Mouse (Mus musculus): Measurements from ENCODE around the gene Sh3bgrl2.
A peak's percentile ranks its signal among the peaks of the same experiment; 100 is the strongest.

Sh3bgrl2 gene

GRCm38 (mm10) chr9:83562889-83563288 lies 14.8 kb downstream of the Sh3bgrl2 start:
- no peak for DNase-seq

- no peak for DNase-seq
Observed at GRCm38 (mm10) chr9:83563808-83564549, 15.9 kb downstream of the Sh3bgrl2 start.

GRCm38 (mm10) chr9:83564934-83565652 lies 17.0 kb downstream of the Sh3bgrl2 start:
- DNase-seq, result no peak

GRCm38 (mm10) chr9:83566141-83566540 lies 18.0 kb downstream of the Sh3bgrl2 start:
- DNase-seq, result no peak

GRCm38 (mm10) chr9:83568125-83568524 lies 20.0 kb downstream of the Sh3bgrl2 start:
- DNase-seq, result no peak

- no peak for DNase-seq
Observed at GRCm38 (mm10) chr9:83568937-83569336, 20.8 kb downstream of the Sh3bgrl2 start.

- no peak for DNase-seq
Observed at GRCm38 (mm10) chr9:83569898-83570297, 21.8 kb downstream of the Sh3bgrl2 start.

- no peak for DNase-seq
Observed at GRCm38 (mm10) chr9:83571315-83571714, 23.2 kb downstream of the Sh3bgrl2 start.

- no peak for DNase-seq
Observed at GRCm38 (mm10) chr9:83572326-83572725, 24.2 kb downstream of the Sh3bgrl2 start.

GRCm38 (mm10) chr9:83572870-83573269 lies 24.7 kb downstream of the Sh3bgrl2 start:
- no peak for DNase-seq

- no peak for DNase-seq
Observed at GRCm38 (mm10) chr9:83573588-83573987, 25.5 kb downstream of the Sh3bgrl2 start.

- no peak for DNase-seq
Observed at GRCm38 (mm10) chr9:83575403-83575802, 27.3 kb downstream of the Sh3bgrl2 start.

- no peak for DNase-seq
Observed at GRCm38 (mm10) chr9:83576018-83576688, 28.0 kb downstream of the Sh3bgrl2 start.

- peak; percentile 56 to 63 for DNase-seq
Observed at GRCm38 (mm10) chr9:83576689-83577057, 28.5 kb downstream of the Sh3bgrl2 start.

- DNase-seq, result no peak
Observed at GRCm38 (mm10) chr9:83577260-83577659, 29.1 kb downstream of the Sh3bgrl2 start.

GRCm38 (mm10) chr9:83579049-83579448 lies 30.9 kb downstream of the Sh3bgrl2 start:
- DNase-seq, result no peak

GRCm38 (mm10) chr9:83582748-83583147 lies 34.6 kb downstream of the Sh3bgrl2 start:
- DNase-seq, result no peak

GRCm38 (mm10) chr9:83586316-83587050 lies 38.4 kb downstream of the Sh3bgrl2 start:
- no peak for DNase-seq

GRCm38 (mm10) chr9:83587116-83587515 lies 39.0 kb downstream of the Sh3bgrl2 start:
- DNase-seq, result no peak

GRCm38 (mm10) chr9:83589063-83589462 lies 40.9 kb downstream of the Sh3bgrl2 start:
- no peak for DNase-seq

- no peak for DNase-seq
Observed at GRCm38 (mm10) chr9:83589680-83590467, 41.7 kb downstream of the Sh3bgrl2 start.

GRCm38 (mm10) chr9:83591848-83592456 lies 43.8 kb downstream of the Sh3bgrl2 start:
- DNase-seq, result no peak

All from lung, postnatal 4 days (tissue).